8 mouse cellular contexts compared by ENCODE assay signal in the genomic region with DNA sequence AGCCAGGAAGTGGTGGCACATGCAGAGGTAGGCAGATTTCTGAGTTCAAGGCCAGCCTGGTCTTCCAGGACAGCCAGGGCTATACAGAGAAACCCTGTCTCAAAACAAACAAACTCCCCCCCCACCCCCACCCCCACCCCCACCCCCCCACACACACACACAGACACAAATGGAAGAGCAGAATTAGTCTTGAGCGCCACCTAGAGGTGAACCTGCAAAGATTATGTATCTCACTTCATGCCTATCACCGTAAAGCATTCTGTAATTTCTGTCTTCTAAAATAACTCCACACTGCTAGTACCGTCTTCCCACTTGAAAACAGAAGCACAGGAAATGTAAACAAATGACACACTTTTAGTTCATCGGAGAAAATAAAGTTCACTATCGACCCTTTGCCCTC. TPM values are rescaled to one million over a fixed set of nuclear protein-coding genes. Genes with fewer than 3 reads are reported as not detected.
DNase-seq lines count a peak whose midpoint lies in the region; ATAC-seq and TF ChIP-seq lines count a peak whose summit lies in the region.

No protein-coding gene starts in this region.

- H3K9me3 ChIP-seq in forebrain, embryonic 10.5 days: no peaks in the 10 kb centered on the region
- H3K9me3 ChIP-seq in forebrain, embryonic 15.5 days: no peaks in the 10 kb centered on the region
- no peaks in the 10 kb centered on the region for H3K9me3 ChIP-seq in liver, embryonic 12.5 days (replicated peaks)
- H3K9me3 ChIP-seq in forebrain, embryonic 12.5 days: no peaks in the 10 kb centered on the region
- H3K9me3 ChIP-seq in midbrain, postnatal 0 days (ENCODE audit: low read length): no peaks in the 10 kb centered on the region

- H3K36me3 ChIP-seq in forebrain, embryonic 10.5 days (replicated peaks): peaks cover 28% of the 10 kb centered on the region
- 0 out of 2 replicates have a peak, but pooled peaks cover 2% of the 10 kb centered on the region for H3K36me3 ChIP-seq in forebrain, embryonic 15.5 days
- no peaks in the 10 kb centered on the region for H3K36me3 ChIP-seq in liver, embryonic 12.5 days
- peaks cover 17% of the 10 kb centered on the region for H3K36me3 ChIP-seq in forebrain, embryonic 12.5 days (replicated peaks)
- H3K36me3 ChIP-seq in midbrain, postnatal 0 days (ENCODE audit: insufficient read depth, low read length): peaks cover 24% of the 10 kb centered on the region; the same call in 1 of the 2 replicates

- no peak overlapping the region for H3K27ac ChIP-seq in forebrain, embryonic 10.5 days
- no peak overlapping the region for H3K27ac ChIP-seq in forebrain, embryonic 15.5 days (replicated peaks)
- H3K27ac ChIP-seq in liver, embryonic 12.5 days: no peak overlapping the region
- H3K27ac ChIP-seq in bone marrow, adult 2 months (ENCODE audit: control insufficient read depth, insufficient read depth, low read depth, low read length, poor library complexity): no peak overlapping the region
- no peak overlapping the region for H3K27ac ChIP-seq in forebrain, embryonic 12.5 days
- no peak overlapping the region for H3K27ac ChIP-seq in midbrain, postnatal 0 days (ENCODE audit: low read depth, low read length)

- no peak for TF ChIP-seq POLR2A in bone marrow, adult 2 months (IDR thresholded peaks at IDR 0.05; ENCODE audit: borderline replicate concordance, control insufficient read depth, low read depth, low read length)

- peaks cover 13% of the 10 kb centered on the region for H3K4me1 ChIP-seq in forebrain, embryonic 10.5 days
- 0 out of 2 replicates have a peak, but pooled peaks cover 2% of the 10 kb centered on the region for H3K4me1 ChIP-seq in forebrain, embryonic 15.5 days
- no peaks in the 10 kb centered on the region for H3K4me1 ChIP-seq in liver, embryonic 12.5 days
- no peaks in the 10 kb centered on the region; the same call in 1 of the 2 replicates for H3K4me1 ChIP-seq in bone marrow, adult 2 months (ENCODE audit: control insufficient read depth, insufficient read depth, low read length)
- H3K4me1 ChIP-seq in forebrain, embryonic 12.5 days: peaks cover 10% of the 10 kb centered on the region
- H3K4me1 ChIP-seq in midbrain, postnatal 0 days (ENCODE audit: insufficient read depth, low read length): no peaks in the 10 kb centered on the region

- no peak overlapping the region for H3K4me2 ChIP-seq in forebrain, embryonic 15.5 days (replicated peaks)
- H3K4me2 ChIP-seq in liver, embryonic 12.5 days: no peak overlapping the region
- no peak overlapping the region for H3K4me2 ChIP-seq in forebrain, embryonic 12.5 days
- no peak overlapping the region for H3K4me2 ChIP-seq in midbrain, postnatal 0 days (ENCODE audit: low read depth, low read length, poor library complexity, severe bottlenecking)

- no peak overlapping the region for H3K9ac ChIP-seq in forebrain, embryonic 15.5 days (replicated peaks)
- no peak overlapping the region for H3K9ac ChIP-seq in liver, embryonic 12.5 days
- no peak overlapping the region for H3K9ac ChIP-seq in forebrain, embryonic 12.5 days
- H3K9ac ChIP-seq in midbrain, postnatal 0 days (replicated peaks; ENCODE audit: low read length, poor library complexity, severe bottlenecking): no peak overlapping the region

- no peaks in the 10 kb centered on the region for H3K27me3 ChIP-seq in forebrain, embryonic 10.5 days (ENCODE audit: poor library complexity, severe bottlenecking)
- no peaks in the 10 kb centered on the region for H3K27me3 ChIP-seq in forebrain, embryonic 15.5 days
- no peaks in the 10 kb centered on the region for H3K27me3 ChIP-seq in liver, embryonic 12.5 days (replicated peaks)
- no peaks in the 10 kb centered on the region for H3K27me3 ChIP-seq in forebrain, embryonic 12.5 days
- no peaks in the 10 kb centered on the region for H3K27me3 ChIP-seq in midbrain, postnatal 0 days (ENCODE audit: insufficient read depth, low read length)

- ATAC-seq in forebrain, embryonic 15.5 days (replicated peaks): no peak
- ATAC-seq in liver, embryonic 12.5 days: no peak
- ATAC-seq in forebrain, embryonic 12.5 days (ENCODE audit: low FRiP score): peak; percentile 44; the same call in 1 of the 2 replicates
- ATAC-seq in midbrain, postnatal 0 days (ENCODE audit: low FRiP score): no peak; the same call in 1 of the 2 replicates
- no peak for ATAC-seq in granulocyte monocyte progenitor cell, adult 5-6 weeks (replicated peaks; ENCODE audit: poor library complexity, severe bottlenecking)

- peak; percentile 39 for DNase-seq in forebrain, embryonic 10.5 days (ENCODE audit: extremely low spot score, low spot score)
- DNase-seq in liver: peak; percentile 28
- DNase-seq in midbrain, postnatal 0 days (ENCODE audit: low spot score): peak; percentile 84

- no peak overlapping the region for H3K4me3 ChIP-seq in forebrain, embryonic 10.5 days
- no peak overlapping the region for H3K4me3 ChIP-seq in forebrain, embryonic 15.5 days
- H3K4me3 ChIP-seq in liver, embryonic 12.5 days: no peak overlapping the region
- H3K4me3 ChIP-seq in bone marrow, adult 2 months (replicated peaks; ENCODE audit: control insufficient read depth, low read depth, low read length): no peak overlapping the region
- no peak overlapping the region for H3K4me3 ChIP-seq in forebrain, embryonic 12.5 days (replicated peaks)
- H3K4me3 ChIP-seq in midbrain, postnatal 0 days (ENCODE audit: low read depth, low read length): no peak overlapping the region

- 0 out of 2 replicates have a peak, but pooled peaks have one; percentile 24 for TF ChIP-seq CTCF in bone marrow, adult 2 months (IDR thresholded peaks at IDR 0.05; ENCODE audit: control insufficient read depth, insufficient read depth, low read length)
- TF ChIP-seq CTCF in midbrain, postnatal 0 days (IDR thresholded peaks at IDR 0.05): peak; percentile 69

- WGBS in forebrain, embryonic 10.5 days: 59% methylated on average over 5 of the region's 5 CpGs
- 51% methylated on average over 5 of the region's 5 CpGs for WGBS in forebrain, embryonic 15.5 days
- 52% methylated on average over 5 of the region's 5 CpGs for whole genome bisulfite sequencing in liver, embryonic 12.5 days (ENCODE audit: insufficient replicate concordance)
- 75% methylated on average over 5 of the region's 5 CpGs for WGBS in bone marrow, adult 2 months
- 44% methylated on average over 5 of the region's 5 CpGs for WGBS in forebrain, embryonic 12.5 days
- 57% methylated on average over 5 of the region's 5 CpGs for WGBS in midbrain, postnatal 0 days

RNA-seq across cellular contexts. Expression of a gene that starts 43.2 kb away (rescaled TPM):
- 12.8 and 13.7 TPM in 2 replicates for polyA plus RNA-seq in forebrain, embryonic 10.5 days (2016; fragmentation: Nextera tagmentation; extraction: Ambion mirVana)
- polyA plus RNA-seq in forebrain, embryonic 15.5 days (2015; fragmentation: Nextera tagmentation; extraction: Ambion mirVana): 10.4 and 12.0 TPM in 2 replicates
- 1.3 and 2.0 TPM in 2 replicates for polyA plus RNA-seq in liver, embryonic 12.5 days (2016; fragmentation: Nextera tagmentation; extraction: Ambion mirVana)
- polyA plus RNA-seq in bone marrow, adult 2 months (2011; ENCODE audit: insufficient read depth, insufficient read length, low replicate concordance, missing spikeins): 0.41 and 2.4 TPM in 2 replicates
- 13.8 and 14.8 TPM in 2 replicates for polyA plus RNA-seq in forebrain, embryonic 12.5 days (2016; fragmentation: Nextera tagmentation; extraction: Ambion mirVana)
- total RNA-seq in midbrain, postnatal 0 days (2014; rRNA removed): 17.0 and 18.5 TPM in 2 replicates
- polyA plus RNA-seq in midbrain, postnatal 0 days (2015; fragmentation: Nextera tagmentation; extraction: Ambion mirVana): 7.6 and 9.2 TPM in 2 replicates
- 5.2 and 6.3 TPM in 2 replicates for total RNA-seq in granulocyte monocyte progenitor cell, adult 5-6 weeks (2014; fragmentation: Nextera tagmentation)
- 3.8 and 4.4 TPM in 2 replicates for total RNA-seq in granulocyte monocyte progenitor cell, adult 5-6 weeks (2017)

Comparison
In these comparisons a context has a peak if more than half of its experiments do, and no peak if none do; other contexts are left out.
1. DNase-seq: peak in every context shown above with its lines; median percentile 84 in midbrain, postnatal 0 days; 39 in forebrain, embryonic 10.5 days; 28 in liver.